Mouse (Mus musculus): ENCODE results near the gene Atxn7l1.
"Not testable (repeated sequence)": the region's sequence is repeated elsewhere in the genome, so short reads cannot be mapped to it uniquely, and the experiment has no call there.

Gene Atxn7l1

GRCm38 (mm10) chr12:33153850-33154249, 6.4 kb downstream of the Atxn7l1 start:
- DNase-seq = no peak

DNA sequence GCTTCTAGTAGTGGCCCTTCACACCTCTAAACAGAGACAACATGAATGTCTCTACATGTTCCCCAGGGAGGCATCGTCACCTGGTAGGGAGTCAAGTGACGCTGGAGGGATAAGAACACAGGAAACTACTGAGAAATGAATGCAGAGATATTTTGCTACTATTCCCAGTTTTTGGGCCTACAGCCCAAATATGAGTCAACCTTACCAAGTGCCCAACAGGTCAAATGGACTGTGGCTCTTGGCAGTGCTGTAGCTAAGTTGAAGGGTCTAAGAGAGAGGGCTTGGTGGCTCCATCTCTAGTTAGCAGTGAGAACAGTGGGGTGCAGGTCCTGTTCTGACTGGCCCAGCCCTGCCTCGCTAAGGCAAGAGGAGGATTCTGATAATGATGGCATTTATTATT, 7.2 kb downstream of the Atxn7l1 start:
- DNase-seq = no peak

- peak in 1 of 2 experiments; percentile 46 for DNase-seq
These were observed 9.0 kb downstream of the Atxn7l1 start for GRCm38 (mm10) chr12:33156334-33157018.

GRCm38 (mm10) chr12:33158256-33158655, 10.8 kb downstream of the Atxn7l1 start:
- no peak for DNase-seq

DNA sequence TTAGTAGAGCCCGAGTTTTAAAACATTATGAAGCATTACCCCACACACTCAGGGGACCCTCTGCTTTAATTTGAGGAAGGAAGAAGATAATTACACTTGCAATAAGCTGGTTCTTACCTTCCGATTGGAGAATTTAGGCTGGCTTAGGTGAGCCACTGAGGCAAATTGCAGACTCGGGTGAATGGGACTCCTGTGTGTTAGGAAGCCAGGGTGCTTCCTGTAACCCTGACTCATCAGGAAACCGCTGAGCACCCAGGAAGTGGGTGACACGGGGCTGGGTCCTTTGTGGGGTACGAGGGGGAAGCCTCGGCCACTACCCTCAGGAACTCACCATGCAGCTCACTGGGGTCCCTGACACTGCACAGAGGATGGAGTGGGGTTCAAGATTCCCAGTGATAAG, 12.9 kb downstream of the Atxn7l1 start:
- no peak for DNase-seq

- no peak for DNase-seq
These were observed 15.0 kb downstream of the Atxn7l1 start for GRCm38 (mm10) chr12:33162541-33162940.

- DNase-seq = not testable (repeated sequence)
These were observed 16.5 kb downstream of the Atxn7l1 start for GRCm38 (mm10) chr12:33164019-33164418.

- no peak for DNase-seq
These were observed 19.2 kb downstream of the Atxn7l1 start for GRCm38 (mm10) chr12:33166712-33167111.

- DNase-seq = no peak
These were observed 20.1 kb downstream of the Atxn7l1 start for GRCm38 (mm10) chr12:33167545-33167944.

DNA sequence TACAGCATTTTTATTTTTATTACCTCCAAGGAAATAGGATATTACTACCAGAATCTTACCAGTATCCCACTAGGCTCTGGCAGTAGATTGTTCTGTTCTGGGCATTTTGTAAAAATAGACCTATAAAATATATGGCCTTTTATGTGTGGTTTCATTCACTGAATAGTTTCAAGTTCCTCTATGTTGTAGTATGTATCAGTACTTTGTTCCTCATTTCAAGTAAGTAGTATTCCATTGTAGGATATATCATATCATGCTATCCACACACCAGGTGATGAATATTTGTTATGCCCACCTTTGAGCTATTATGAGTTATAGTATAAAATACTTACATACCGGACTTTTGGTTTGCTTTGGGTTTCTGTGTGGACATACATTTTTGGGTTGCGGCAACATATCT, 21.0 kb downstream of the Atxn7l1 start:
- no peak for DNase-seq

GRCm38 (mm10) chr12:33169777-33170494, 22.4 kb downstream of the Atxn7l1 start:
- peak in 1 of 2 experiments; percentile 29 for DNase-seq

- no peak for DNase-seq
These were observed 23.3 kb downstream of the Atxn7l1 start for GRCm38 (mm10) chr12:33170822-33171221.

GRCm38 (mm10) chr12:33172926-33173325, 25.4 kb downstream of the Atxn7l1 start:
- DNase-seq = no peak

GRCm38 (mm10) chr12:33173720-33174141, 26.2 kb downstream of the Atxn7l1 start:
- DNase-seq = no peak

GRCm38 (mm10) chr12:33174171-33174570, 26.7 kb downstream of the Atxn7l1 start:
- no peak for DNase-seq

DNA sequence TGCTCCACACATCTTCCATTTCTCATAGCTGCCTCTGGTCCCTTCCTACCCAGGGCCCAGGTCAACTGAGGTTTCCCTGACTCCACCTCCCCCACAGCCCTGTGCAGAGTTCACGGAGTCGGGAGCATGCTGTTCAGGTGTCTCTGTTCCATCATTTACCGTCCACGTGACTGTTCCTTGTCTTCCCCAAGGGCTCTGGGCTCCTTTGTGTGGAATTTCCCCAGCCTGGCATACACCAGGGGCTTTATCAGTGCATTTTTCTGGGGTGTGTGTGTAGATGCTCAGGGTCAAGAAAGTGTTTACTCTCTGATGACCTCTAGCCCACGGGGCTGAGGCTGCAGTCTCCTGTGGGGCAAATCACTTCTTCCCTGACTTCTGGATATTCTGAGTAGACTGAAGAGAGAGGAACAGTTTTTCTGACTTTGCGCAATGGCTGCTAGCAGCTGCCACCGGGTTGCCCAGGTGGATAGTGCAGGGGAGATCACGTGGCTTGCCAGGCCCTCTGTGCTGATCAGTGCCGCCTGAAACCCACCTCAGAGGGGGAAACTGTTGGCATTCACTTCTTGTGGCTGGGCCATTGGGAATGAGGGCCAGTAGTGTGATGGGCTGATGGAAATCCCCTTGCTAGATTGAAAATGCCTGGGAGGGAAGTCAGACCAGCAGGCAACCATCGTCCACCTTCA, 27.3 kb downstream of the Atxn7l1 start:
- DNase-seq = no peak

DNA sequence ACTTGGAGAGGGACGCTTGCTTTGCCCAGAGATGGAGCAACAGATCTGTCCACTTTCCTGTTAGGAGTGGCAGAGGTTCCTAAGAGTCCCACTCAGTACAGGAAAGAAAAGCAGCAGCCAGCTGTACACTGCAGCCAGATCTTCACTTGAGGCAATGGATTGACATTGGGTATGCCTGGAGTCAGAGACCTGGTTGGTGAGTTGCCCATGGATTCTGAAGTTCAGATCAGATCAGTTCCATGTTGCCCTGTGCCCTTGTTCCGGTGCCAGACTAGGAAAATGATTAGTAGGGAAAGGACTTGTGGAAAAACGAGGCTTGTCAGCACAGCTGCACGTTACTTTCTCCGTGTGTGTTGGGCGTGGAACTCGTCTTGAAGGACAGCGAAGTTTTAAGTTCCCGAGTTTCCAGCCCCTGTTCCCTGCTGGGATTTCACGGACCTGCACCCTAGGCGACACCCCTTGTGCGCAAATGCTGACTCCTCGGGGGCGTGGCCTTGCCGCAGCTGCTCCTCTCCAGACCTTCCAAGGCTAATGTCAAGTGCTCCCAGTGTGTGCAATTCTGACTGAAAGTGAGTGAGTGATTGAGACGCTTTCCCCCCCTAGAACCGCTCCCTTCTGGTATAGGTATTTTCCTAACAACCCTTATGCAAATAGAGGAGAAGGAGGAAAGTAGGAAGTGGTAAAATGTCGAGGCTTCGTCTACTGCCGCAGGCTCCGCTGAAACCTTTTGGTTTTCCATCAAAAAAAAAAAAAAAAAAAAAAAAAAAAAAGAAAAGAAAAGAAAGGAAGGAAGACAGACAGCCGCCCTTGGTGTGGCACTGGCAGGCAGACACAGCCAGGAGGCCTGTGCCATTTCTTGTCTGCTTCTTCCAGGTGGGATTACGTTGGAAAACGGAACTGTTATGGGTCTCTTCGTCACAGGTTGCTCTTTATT, 28.4 kb downstream of the Atxn7l1 start:
- DNase-seq = peak in 1 of 2 experiments; percentile 47

DNA sequence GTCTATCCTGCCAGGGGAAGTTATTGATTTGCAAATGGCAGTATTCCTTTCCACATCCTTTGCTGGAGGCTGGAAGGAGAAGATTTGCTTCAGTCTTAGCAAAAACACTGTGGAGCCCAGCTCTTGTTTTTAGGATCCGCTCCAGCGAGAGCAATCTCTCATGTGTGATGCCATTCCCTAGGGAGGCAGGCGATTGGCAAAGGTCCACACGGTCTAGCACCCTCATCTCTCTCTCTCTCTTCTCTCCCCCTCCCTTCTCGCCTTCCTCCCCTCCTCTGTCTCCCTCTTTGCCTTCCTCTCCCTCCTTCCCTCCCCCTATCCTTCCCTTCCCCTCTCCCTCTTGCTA, 29.0 kb downstream of the Atxn7l1 start:
- DNase-seq = no peak

- DNase-seq = no peak
These were observed 32.9 kb downstream of the Atxn7l1 start for GRCm38 (mm10) chr12:33180421-33180820.

GRCm38 (mm10) chr12:33181875-33182274, 34.4 kb downstream of the Atxn7l1 start:
- no peak for DNase-seq

DNA sequence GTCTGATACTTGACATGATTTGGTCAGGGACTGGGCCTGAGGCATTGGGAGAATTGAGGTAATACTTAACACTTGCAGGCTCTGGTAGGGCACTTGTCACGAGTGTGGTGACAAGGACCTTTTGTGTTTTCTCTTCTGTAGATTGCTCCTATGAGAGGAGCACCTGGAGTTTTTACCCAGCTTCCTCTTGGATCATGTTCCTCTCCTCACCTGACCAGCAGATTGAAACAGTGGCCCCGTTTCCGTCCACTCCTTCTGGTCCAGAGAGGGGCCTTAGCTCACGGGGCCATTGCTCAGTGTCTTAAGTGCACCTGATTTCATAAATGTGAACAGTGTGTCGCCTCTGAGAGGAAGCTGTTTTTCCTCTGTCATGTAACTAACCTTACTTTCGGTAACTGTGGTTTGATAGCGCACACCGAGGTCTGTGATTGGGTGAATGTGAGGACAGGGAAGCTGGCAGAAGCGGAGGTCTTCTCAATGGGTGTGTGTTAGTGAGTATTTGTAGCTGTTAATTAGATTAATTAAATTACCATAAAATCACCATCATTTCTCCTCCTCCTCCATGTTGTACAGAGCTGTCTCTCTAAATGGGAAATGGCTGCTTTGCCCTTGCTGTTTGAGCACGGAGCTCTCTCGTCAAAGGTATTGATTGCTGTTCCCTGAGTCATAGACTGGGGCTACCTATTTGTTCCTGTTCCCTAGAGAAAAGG, 35.1 kb downstream of the Atxn7l1 start:
- no peak for DNase-seq

DNA sequence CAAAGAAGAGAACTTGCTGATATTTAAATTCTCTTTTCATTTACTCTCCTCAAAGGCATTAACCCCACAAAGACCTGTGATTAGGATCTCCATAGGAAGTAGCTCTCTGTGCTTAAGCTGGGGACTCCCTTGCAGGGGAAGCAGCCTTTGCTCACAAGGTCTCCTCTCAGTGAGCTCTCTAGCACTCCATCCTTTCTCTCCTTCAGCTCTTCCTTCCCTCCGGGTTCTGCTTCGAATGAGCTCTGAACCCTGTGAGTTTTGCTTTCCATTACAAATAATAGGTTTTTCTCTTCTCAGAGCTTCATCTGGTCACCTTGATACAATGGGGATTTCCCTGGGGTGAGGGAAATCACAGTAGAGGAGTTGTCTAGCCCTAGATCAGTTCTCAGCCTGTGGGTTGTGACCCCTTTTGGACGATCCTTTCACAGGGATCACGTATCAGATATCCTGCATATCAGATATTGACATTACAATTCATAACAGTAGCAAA, 35.7 kb downstream of the Atxn7l1 start:
- DNase-seq = no peak

Measured in spleen, adult 18-20 months (tissue).